Comparison of ENCODE assay signal across 26 mouse cellular contexts in the genomic region with DNA sequence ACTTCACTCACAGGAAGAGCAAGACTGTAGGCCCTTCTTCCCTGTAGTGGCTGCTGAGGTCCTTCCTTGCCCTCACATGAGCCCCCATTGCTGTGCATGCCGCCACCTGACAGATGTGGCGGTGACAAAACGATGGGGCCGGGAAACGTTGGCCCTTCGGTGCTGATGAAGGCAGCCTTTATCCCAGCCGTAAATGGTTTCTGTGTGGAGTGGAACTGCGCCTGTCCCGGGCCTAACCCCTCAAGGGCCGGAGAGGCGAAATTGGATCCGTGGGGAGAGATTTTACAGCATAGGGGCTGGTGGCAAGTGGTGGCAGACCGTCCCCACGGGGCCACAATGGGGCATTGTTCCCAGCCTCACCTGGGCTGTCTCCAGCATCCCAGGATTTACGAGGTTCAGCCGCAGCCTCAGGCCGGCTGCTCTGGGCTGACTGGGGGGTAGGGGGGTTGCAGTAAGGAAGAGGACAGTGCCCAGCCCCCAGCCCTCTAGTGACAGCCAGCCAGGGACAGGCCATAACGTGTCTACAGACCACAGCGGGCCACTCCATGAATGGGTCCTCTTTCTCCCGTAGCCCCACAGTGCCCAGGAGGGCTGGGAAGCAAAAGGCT.
"Had no signal": no experiment of that assay in that cellular context is flagged by ENCODE, and none has a peak within 500 bp of the region (broad histone marks: within the 10 kb centered on the region; RNA-seq: fewer than 3 reads in every experiment).

No protein-coding gene starts in this region.

- DNase-seq: kidney, adult 11 months; kidney, adult 9 months; kidney, postnatal 25 days; layer of hippocampus, adult 9-11 months; liver; lung, adult 18-20 months; lung, postnatal 10 days; lung, postnatal 36 days; right cerebral cortex, adult 18-20 months; right cerebral cortex, postnatal 14 days; right cerebral cortex, postnatal 4 days; thymus, adult 2 months; thymus, postnatal 14 days; thymus, postnatal 4 days had no signal

- H3K27ac ChIP-seq: intestine, embryonic 15.5 days; kidney, postnatal 0 days; layer of hippocampus, adult 2 months; liver, embryonic 12.5 days; liver, embryonic 15.5 days; lung, embryonic 15.5 days; midbrain, embryonic 12.5 days; neural tube, embryonic 13.5 days; stomach, postnatal 0 days had no signal

- H3K4me2 ChIP-seq: intestine, embryonic 15.5 days; liver, embryonic 12.5 days; liver, embryonic 15.5 days; lung, embryonic 15.5 days; midbrain, embryonic 12.5 days; neural tube, embryonic 13.5 days had no signal

- H3K4me1 ChIP-seq: intestine, embryonic 15.5 days; liver, embryonic 12.5 days; liver, embryonic 15.5 days; lung, embryonic 15.5 days; megakaryocyte, embryonic 14.5 days had no signal

- H3K9me3 ChIP-seq: intestine, embryonic 15.5 days; liver, embryonic 12.5 days; liver, embryonic 15.5 days; lung, embryonic 15.5 days; megakaryocyte, embryonic 14.5 days; midbrain, embryonic 12.5 days; neural tube, embryonic 13.5 days had no signal

- ATAC-seq: intestine, embryonic 15.5 days; liver, embryonic 12.5 days; midbrain, embryonic 16.5 days had no signal

- H3K36me3 ChIP-seq: intestine, embryonic 15.5 days; liver, embryonic 12.5 days; liver, embryonic 15.5 days; lung, embryonic 15.5 days; midbrain, embryonic 12.5 days; neural tube, embryonic 13.5 days had no signal

- H3K27me3 ChIP-seq: intestine, embryonic 15.5 days; liver, embryonic 15.5 days; lung, embryonic 15.5 days; neural tube, embryonic 13.5 days had no signal

- H3K9ac ChIP-seq: intestine, embryonic 15.5 days; liver, embryonic 12.5 days; liver, embryonic 15.5 days; lung, embryonic 15.5 days; midbrain, embryonic 12.5 days; neural tube, embryonic 13.5 days had no signal

- H3K4me3 ChIP-seq: intestine, embryonic 15.5 days; layer of hippocampus, adult 2 months; liver, embryonic 12.5 days; liver, embryonic 15.5 days; lung, embryonic 15.5 days; megakaryocyte, embryonic 14.5 days; midbrain, embryonic 12.5 days; myocyte; neural tube, embryonic 13.5 days had no signal
